Mouse (Mus musculus) C2C12 (cell line): ENCODE measurements around the gene Ralgds. TPM values are rescaled to one million over a fixed set of nuclear protein-coding genes. Genes with fewer than 3 reads are reported as not detected.

Experiments used
- H3K27me3 ChIP-seq: one replicate; pipeline ENCODE4 v1.6.1; 2011; ENCODE audit not compliant: control insufficient read depth, insufficient read depth, insufficient read length
- H3K36me3 ChIP-seq: one replicate; pipeline ENCODE4 v1.6.1; 2011; ENCODE audit not compliant: control insufficient read depth, insufficient read depth
- H3K4me3 ChIP-seq: one replicate; pipeline ENCODE4 v1.5.1; 2011; ENCODE audit warnings: mild to moderate bottlenecking, control low read depth; ENCODE audit not compliant: poor library complexity, insufficient read depth, severe bottlenecking
- H3K79me2 ChIP-seq: one replicate; pipeline ENCODE4 v1.6.1; 2011; ENCODE audit not compliant: control insufficient read depth, insufficient read depth
- H3K79me3 ChIP-seq: one replicate; pipeline ENCODE4 v1.6.1; 2011; ENCODE audit warnings: low read depth, control low read depth
- H3ac ChIP-seq: one replicate; pipeline ENCODE3; 2011; ENCODE audit warnings: low read depth; ENCODE audit not compliant: control insufficient read depth, insufficient read length
- CEBPB ChIP-seq: IDR thresholded peaks from one replicate; pipeline ENCODE4 v1.6.1; 2011; ENCODE audit warnings: low read depth, mild to moderate bottlenecking, control low read depth, moderate library complexity
- CTCF ChIP-seq: IDR thresholded peaks from one replicate; pipeline ENCODE4 v1.5.1; 2011; ENCODE audit not compliant: control insufficient read depth, insufficient read depth, insufficient read length
- FOSL1 ChIP-seq: IDR thresholded peaks from one replicate; pipeline ENCODE4 v1.8.0; 2011; ENCODE audit warnings: mild to moderate bottlenecking, low read length; ENCODE audit not compliant: poor library complexity, insufficient read depth, severe bottlenecking
- MAX ChIP-seq: IDR thresholded peaks from one replicate; pipeline ENCODE4 v1.6.1; 2011; ENCODE audit warnings: mild to moderate bottlenecking, control low read depth
- MYOD1 ChIP-seq: IDR thresholded peaks from one replicate; pipeline ENCODE4 v1.6.1; 2011; ENCODE audit warnings: low read depth; ENCODE audit not compliant: control insufficient read depth, insufficient read length
- MYOG ChIP-seq: IDR thresholded peaks from one replicate; pipeline ENCODE4 v1.6.1; 2011; ENCODE audit not compliant: control insufficient read depth, insufficient read length; ENCODE audit errors: extremely low read depth
- USF1 ChIP-seq: IDR thresholded peaks from one replicate; pipeline ENCODE4 v1.6.1; 2011; ENCODE audit warnings: low read depth, mild to moderate bottlenecking, control low read depth, moderate library complexity
- polyA plus RNA-seq: library from polyadenylated mRNA; unstranded; fragments of >200 nt; fragmentation: generic; extraction: Trizol; gene quantifications from one replicate; pipeline ENCODE4 v1.2.1, GENCODE M21; 2012; ENCODE audit warnings: missing spikeins

The Ralgds gene
- polyA plus RNA-seq, 1 experiment = 10.5 TPM

GRCm38 (mm10) chr2:28575341-28575740 lies 62.4 kb downstream of the Ralgds start:
- TF ChIP-seq CTCF (no peak), MYOD1 (no peak), USF1 (no peak), FOSL1 (no peak), MAX (no peak), CEBPB (no peak), MYOG (no peak)
- H3K27me3 ChIP-seq = no peaks in the 10 kb centered on the region
- H3K79me3 ChIP-seq = peaks cover 3% of the 10 kb centered on the region
- H3K36me3 ChIP-seq = peaks cover 89% of the 10 kb centered on the region
- H3K4me3 ChIP-seq = no peak overlapping the region
- no peak overlapping the region for H3ac ChIP-seq
- H3K79me2 ChIP-seq = peaks cover 5% of the 10 kb centered on the region

DNA sequence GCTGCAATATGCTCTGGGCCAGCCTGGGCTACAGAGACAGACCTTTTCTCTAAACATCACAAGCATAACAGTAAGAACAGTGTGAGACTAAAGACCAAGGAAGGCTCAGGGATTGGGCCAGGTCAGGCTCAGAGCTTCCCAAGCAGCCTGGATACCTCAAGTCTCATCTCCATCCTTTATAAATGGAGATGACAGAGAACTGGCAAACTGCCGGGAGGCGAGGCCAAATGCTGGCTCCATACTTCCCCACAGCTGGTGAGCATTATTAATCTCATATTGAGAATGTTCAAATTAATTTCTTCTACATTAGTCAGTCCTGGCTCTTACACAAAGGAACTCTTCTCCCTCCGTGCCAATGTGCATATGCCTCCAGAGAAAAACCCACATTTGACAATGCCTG lies 63.9 kb downstream of the Ralgds start:
- TF ChIP-seq CTCF = no peak
- no peak for TF ChIP-seq USF1
- TF ChIP-seq MYOD1 = no peak
- no peak for TF ChIP-seq CEBPB
- no peak for TF ChIP-seq MAX
- TF ChIP-seq MYOG = no peak
- TF ChIP-seq FOSL1 = no peak
- no peak overlapping the region for H3ac ChIP-seq
- peaks cover 76% of the 10 kb centered on the region for H3K36me3 ChIP-seq

GRCm38 (mm10) chr2:28578003-28578402 lies 65.1 kb downstream of the Ralgds start:
- peaks cover 65% of the 10 kb centered on the region for H3K36me3 ChIP-seq
- no peaks in the 10 kb centered on the region for H3K27me3 ChIP-seq
- no peak overlapping the region for H3K4me3 ChIP-seq
- H3K79me3 ChIP-seq = peaks cover 18% of the 10 kb centered on the region
- H3ac ChIP-seq = no peak overlapping the region
- H3K79me2 ChIP-seq = peaks cover 29% of the 10 kb centered on the region
- TF ChIP-seq CTCF = peak; percentile 25
- TF ChIP-seq MAX = no peak

More for the DNA sequence above, 63.9 kb downstream of the Ralgds start:
- H3K79me2 ChIP-seq = peaks cover 20% of the 10 kb centered on the region
- no peak overlapping the region for H3K4me3 ChIP-seq
- peaks cover 11% of the 10 kb centered on the region for H3K79me3 ChIP-seq
- no peaks in the 10 kb centered on the region for H3K27me3 ChIP-seq

DNA sequence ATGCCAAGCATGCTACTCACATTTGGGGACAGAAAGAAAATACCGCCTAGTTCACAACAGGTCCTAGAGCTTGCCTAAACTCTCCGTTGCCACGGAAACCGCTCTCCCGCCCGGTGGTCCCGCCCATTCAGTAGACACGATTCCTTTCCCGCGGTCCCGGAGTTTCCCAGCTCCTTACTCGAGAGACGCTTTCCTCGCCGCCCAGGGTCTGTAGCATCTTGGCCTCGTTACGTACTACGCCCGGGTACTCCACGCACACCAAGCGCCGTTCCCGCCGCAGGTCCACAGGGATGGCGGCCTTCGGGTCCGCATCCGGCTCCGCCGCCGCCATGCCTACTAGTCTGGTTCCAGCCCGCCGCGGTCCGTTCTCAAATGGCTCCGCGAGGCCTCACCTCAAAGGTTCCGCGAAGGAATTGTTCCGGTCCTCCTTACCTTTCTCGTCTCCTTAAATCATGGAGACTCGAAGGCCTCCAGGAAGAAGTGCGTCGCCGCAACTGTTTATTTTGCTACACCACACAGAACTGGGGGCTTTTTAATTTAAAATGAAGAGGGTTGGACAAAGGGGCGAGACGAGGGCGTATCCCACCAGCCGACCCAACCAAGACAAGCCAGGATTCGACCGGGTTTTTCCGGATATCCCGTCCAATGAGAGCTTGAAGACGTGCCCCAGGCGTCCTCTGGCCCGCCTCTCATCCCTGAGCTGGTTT lies 69.9 kb downstream of the Ralgds start:
- TF ChIP-seq USF1 (no peak), MAX (peak; percentile 36)
- Histone ChIP-seq H3K27me3 (no peaks in the 10 kb centered on the region), H3K36me3 (peaks cover 22% of the 10 kb centered on the region), H3ac (peak overlapping the region; percentile 90), H3K79me2 (peaks cover 29% of the 10 kb centered on the region), H3K4me3 (peak overlapping the region; percentile 91), H3K79me3 (peaks cover 18% of the 10 kb centered on the region)

GRCm38 (mm10) chr2:28583651-28584050 lies 70.7 kb downstream of the Ralgds start, which contains the start of gene Gtf3c5:
Gene Gtf3c5 (minus strand): TSS chr2:28583751.
- Histone ChIP-seq H3K27me3 (no peaks in the 10 kb centered on the region), H3K79me3 (peaks cover 18% of the 10 kb centered on the region), H3K4me3 (peak within 1 kb of the TSS; percentile 91), H3K79me2 (peaks cover 29% of the 10 kb centered on the region), H3K36me3 (peaks cover 13% of the 10 kb centered on the region), H3ac (peak within 1 kb of the TSS; percentile 90)
- TF ChIP-seq CEBPB = no peak
- no peak for TF ChIP-seq MAX
- TF ChIP-seq MYOD1 = no peak
- TF ChIP-seq USF1 = no peak
- no peak for TF ChIP-seq MYOG

DNA sequence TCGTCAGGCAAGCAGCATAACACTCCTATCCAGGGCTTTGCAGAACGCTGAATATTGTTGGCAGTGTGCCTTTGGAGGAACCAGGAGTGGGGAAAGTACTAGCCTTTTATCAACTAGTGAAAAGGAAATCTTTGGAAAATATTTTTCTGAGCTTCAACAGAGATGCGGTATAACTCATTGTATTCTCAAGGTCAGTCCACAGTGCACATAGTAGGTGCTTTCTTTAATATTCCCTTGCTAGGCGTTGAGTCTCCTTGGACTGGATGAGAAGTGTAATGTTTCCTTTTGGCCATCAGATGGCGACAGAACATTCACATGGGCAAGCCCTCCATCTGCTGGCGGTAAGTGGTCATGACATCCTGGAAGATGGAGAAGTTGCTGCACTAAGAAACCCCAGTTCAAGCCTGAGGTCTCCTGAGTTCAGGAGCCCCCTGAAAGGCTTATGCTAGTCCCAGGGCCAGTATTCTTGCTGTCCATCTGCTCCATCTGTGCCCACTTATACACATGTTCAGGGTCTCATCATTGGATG lies 72.2 kb downstream of the Ralgds start:
- peaks cover 17% of the 10 kb centered on the region for H3K79me3 ChIP-seq
- no peak overlapping the region for H3ac ChIP-seq
- H3K4me3 ChIP-seq = no peak overlapping the region
- H3K79me2 ChIP-seq = peaks cover 24% of the 10 kb centered on the region
- no peak for TF ChIP-seq MYOG
- TF ChIP-seq CEBPB = no peak
- no peak for TF ChIP-seq FOSL1
- peak; percentile 98 for TF ChIP-seq CTCF
- no peak for TF ChIP-seq USF1
- peak; percentile 50 for TF ChIP-seq MAX
- TF ChIP-seq MYOD1 = no peak
- no peaks in the 10 kb centered on the region for H3K36me3 ChIP-seq
- H3K27me3 ChIP-seq = no peaks in the 10 kb centered on the region
